Mouse (Mus musculus) erythroblast, adult 5-6 weeks (primary cell): Measurements from ENCODE around the gene Nedd9. TPM values are rescaled to one million over a fixed set of nuclear protein-coding genes. Genes with fewer than 3 reads are reported as not detected.

Experiments used
- ATAC-seq: replicated peaks from 2 replicates; pipeline ENCODE4 v1.8.0; 2016; ENCODE audit warnings: moderate number of reproducible peaks, mild to moderate bottlenecking, moderate TSS enrichment, inconsistent platforms; ENCODE audit not compliant: poor library complexity, low FRiP score, severe bottlenecking
- total RNA-seq, 2 experiments: library from RNA; stranded (forward) in 1 of 2; stranded (reverse) in 1 of 2; fragments of 150-400 nt in 1 of 2; fragments of 200-764, 138-1000 nt in 1 of 2; gene quantifications; 2 replicates each; pipeline versions ENCODE4 v1.2.3 to v1.2.4; 2015 to 2017; ENCODE audit warnings: low replicate concordance in 2 of 2

Gene Nedd9
- total RNA-seq, 2 experiments from 2014 or later, result 13.1 to 14.4 TPM

DNA sequence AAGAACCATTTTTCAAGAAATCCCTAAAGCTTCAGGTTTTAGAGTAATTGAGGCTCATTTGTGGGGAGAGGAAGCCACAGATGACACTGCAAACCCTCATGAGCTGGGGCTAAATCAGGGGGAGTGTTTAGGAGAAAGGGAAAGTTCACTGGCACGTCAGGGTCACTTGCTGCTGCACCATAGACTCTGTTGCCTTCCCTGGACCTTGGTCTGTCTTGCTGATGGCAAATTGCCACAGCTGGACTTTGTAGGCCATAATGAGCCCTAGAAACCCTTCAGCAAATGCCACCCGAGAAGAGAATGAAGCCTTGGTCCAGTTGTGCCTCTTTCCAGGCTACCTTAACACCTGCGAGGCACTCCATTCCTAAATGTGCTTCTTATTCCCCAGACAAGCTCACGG lies 66.8 kb downstream of the Nedd9 start:
- no peak for ATAC-seq

DNA sequence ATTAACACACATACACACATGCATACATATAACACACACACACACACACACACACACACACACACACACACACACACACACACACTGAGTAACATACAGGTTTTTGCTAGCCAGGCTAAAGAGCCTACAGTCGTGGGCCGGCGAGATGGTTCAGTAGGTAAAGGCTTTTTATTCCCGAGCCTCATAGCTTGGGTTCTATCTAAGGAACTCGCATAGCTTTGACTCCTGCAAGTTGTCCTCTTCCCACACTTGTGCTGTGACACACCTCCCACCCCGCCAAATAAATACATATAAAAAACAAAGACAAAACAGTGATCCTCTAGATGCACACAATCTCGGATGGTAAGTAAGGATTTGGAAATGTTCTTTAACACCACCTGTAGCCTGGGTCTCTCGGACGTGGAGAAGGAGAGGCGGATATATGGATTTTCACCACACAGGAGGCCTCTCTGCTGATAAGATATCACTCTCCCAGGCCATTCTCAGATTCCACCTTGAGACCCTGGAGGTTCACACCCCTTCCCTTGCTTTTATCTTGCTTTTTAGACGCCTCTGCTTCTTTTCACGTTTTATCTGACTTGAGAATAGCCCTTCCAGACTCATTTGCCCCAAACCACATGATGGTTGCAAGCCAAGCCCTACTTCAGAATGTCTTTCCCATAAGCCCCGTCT lies 68.8 kb downstream of the Nedd9 start:
- no peak for ATAC-seq

DNA sequence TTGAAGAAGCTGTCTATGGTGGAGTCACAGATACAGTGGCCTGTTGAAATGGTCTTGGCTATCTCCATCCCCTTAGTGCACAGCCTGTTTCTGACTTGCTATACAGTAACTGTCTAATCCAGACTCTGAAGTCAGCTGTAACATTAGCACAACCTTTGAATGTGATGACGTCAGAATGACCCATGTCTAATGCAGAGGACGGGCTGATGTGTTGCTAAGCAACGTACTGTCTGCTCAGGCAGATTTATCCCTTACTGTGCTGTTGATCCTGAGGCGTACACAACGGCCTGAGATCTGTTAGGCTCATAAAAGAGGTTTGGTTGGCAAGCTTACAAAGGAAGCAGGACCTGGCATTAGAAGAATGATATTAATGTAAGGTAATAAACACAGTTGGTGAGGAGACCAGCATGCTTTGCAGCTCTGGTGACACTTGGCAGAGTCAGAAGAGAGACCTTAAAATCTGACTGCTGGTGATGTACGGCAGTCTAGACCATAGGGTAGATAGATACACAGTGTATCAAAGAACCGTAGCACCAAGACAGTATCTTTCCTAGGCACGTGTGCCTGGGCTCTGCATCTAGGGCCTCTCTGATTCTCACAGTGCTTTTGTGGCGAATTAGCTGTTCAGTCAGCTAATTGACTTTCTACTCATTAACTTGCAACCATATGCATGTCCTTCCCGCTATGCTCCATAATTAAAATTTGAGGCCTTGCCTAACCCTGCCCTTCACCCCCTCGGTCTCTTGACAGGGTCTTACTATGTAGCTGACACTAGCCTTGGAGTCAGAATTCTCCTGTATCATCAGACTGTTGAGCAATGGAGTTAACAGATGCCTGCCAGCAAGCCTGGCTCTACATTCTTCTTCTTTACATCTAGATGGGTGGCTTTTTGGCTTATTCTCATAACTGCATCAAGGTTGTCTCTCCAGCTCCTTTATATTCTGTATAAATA lies 70.8 kb downstream of the Nedd9 start:
- no peak for ATAC-seq

DNA sequence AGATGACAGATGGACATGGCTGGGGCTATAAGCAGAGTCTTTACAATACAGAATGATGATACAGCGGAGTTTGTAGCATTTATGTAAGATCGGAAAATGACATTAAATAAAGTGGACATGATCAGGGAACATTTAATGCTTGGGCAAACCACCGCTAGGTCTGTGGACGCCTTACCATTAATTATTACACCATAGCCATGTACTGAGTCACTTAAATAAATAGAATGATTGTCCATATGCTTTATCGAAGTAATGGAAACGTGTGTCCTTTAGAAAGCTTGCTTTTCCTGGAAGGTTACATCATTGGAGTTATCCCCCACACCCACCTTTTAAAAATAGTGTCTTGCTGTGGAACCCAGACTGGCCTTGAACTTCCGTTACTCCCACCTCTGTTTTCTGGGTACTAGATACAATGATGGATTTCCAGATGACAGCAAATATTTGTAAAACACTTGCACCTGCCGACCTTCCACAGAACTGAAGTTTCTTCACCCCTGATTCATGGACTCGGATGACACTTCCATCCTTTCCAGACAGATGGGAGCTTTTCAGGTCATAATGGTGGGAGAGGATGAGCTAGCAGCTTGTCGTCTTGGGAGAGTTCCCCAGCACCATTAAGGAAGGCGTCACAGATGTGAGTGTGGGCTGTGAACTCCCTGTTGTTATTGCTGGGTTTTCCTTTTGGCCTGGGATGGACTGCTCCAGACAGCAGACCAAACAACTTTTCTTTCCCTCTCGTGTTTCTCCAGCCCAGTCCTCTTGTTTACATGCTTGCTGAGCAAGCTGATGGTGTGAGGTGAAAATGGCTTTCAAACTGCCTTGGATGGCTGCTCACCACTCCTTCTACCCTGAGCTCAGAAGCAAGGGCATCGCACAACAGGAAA lies 76.7 kb downstream of the Nedd9 start:
- no peak for ATAC-seq

DNA sequence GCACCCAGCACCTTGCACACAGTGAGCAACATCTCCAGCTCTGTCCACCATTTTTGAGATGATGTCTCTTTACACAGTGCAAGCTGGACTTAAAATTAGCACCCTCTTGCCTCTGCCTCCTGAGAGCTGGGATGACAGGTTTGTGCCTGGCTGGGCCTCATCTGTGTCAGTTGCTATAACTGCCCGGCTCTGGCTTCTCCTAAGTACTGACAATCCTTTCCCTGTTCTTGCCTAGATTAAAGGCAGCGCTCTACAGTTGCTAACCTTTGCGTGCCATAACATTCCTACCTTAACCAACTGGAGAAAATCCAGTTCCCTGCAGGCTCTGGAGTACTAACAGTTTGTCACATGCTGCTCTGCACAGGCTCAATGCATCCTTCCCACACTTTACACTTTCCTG lies 77.9 kb downstream of the Nedd9 start:
- no peak for ATAC-seq

DNA sequence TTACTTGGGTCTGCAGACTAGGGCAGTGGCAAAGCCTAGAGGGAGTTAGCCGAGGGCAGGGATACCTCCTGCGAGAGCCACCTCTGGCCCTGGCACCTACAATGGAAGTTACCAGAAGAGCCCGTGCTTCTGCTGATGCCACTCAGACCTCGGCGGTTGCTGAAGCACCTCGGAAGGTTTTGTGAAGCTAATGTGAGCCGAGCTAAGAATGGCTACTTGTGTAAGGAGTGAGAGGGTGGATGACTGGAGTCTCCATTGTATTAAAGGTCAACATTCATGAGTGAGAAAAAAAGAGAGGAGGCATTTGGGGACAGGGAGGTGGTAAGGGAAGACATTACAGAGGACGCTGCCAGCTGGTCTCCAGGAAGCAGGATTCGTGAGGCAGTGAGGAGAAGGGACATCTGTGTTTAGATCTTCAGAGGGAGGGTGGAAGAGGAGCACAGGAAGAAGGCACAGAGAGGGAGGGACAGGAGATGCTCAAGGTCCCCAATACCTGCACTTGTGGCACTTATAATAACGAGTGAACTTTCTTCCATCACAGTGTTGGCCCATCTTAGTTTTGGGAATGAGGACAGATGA lies 78.7 kb downstream of the Nedd9 start:
- ATAC-seq, result no peak

DNA sequence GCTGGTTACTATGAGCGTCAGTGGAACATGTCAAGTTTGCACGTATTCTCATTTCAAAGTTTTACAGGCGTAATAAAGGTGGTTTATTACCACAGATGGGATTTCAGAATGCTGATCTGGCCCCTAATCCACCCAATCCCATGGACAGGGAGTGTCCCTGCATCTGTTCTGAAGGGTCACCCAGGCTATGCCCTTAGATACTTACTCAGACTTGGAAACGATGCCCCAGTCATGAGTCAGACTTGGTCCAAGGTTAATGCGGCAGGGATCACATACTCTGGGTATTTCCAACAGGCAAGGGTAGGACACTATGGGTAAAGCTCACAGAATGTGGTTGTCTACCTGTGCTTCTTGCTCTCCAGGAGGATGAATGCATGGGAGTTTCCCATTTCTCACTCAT lies 82.2 kb downstream of the Nedd9 start:
- ATAC-seq, result no peak

DNA sequence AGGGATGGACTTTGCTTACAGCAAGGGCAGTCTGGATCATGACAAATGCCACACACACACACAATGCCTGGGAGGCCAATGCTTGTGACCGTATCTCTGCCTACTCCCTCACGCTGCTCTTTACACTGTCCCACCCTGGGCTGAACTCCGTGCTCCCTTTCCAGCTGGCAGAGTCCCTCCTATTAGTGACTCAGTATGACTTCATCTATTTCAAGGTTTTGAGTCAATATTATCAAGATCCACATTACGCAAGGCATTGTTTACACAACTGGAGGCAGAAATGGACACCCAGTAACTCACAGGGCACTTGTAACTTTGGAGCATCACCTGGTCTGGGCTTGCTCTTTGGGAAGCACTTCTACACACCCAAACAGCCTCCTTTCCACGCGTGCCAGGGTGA lies 83.3 kb downstream of the Nedd9 start:
- ATAC-seq, result no peak

DNA sequence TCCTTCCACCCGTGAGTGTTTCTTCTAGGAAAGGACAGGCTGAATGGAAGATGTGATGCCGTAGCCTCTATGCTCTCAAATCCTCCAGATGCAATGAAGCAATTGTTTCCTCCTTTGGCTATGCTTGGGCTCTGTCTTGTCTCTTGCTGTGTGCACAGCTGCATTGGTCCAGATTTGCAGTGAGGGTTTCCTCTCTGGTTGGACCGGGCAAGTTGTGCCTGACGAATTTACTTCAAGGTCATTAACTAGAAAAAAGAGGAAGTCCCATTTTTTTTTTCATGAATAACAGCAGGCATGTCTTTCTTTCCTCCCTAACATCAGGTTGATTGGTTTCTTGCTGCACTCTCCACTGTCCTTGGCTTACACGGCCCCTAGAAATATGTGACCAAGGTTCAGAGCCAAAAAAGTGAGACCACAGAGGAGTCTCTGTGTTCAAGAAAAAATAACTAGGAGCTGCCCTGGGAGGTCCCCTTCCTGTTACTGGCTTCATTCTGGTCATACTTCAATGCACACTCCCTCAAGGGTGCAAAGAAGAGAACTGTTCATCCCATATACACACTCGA lies 84.6 kb downstream of the Nedd9 start:
- ATAC-seq, result no peak

DNA sequence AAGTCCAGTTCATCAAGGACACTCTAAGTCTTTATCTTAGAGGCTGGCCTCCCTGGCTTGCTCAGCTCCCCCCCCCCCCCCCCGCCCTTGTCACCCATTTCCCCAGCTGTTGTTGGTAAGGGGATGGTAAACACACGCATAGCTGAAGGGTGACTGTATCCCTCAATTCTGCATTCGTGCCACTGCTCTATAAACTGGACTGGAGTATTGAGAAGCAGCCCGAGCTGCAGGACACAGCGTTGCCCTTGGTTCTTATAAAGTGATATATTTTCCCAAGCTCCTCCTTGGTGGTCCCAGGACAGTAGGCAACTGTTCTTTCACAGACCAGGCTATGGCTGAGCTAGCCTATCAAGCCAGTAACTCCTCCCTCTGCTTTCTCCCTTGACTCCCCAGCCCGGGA lies 85.4 kb downstream of the Nedd9 start:
- ATAC-seq, result no peak

DNA sequence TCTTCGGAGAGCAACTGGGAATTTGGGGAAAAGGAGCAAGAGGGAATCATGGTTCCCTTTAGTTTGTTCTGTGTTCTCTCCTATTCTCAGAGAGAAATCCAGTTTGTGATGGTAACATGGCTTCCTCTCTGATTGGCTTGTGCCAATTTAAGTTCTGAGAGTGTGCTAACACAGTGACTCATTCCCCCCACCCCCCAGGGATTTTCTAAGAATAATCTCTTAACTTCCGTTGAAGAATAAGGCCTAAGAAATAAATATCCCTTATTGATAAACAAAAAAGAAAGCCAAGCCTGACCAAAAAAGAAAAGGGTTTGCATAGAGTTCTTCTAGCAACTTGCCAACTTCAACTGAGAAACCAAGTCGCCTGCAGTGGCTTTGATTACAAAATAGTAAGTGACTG lies 86.9 kb downstream of the Nedd9 start:
- ATAC-seq, result no peak

DNA sequence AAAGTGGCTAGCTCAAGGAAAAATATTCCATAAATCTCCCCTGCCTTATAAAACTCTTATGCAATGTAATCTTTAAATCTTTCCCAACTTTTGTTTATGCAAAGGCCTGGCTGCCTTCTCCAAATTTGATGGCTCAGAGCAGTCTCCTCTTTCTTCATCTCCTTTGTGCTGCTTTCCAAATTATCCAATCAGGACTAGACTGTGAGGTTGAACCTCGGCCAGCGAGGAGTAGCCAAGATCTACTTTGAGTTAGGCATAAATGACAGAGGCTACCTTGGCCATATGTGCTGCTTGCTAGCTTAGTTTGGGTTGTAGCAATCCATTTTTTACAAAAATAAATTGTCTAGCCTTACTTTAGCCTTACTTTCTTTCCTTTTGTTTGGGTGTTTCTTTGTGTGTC lies 95.0 kb downstream of the Nedd9 start:
- ATAC-seq, result no peak

DNA sequence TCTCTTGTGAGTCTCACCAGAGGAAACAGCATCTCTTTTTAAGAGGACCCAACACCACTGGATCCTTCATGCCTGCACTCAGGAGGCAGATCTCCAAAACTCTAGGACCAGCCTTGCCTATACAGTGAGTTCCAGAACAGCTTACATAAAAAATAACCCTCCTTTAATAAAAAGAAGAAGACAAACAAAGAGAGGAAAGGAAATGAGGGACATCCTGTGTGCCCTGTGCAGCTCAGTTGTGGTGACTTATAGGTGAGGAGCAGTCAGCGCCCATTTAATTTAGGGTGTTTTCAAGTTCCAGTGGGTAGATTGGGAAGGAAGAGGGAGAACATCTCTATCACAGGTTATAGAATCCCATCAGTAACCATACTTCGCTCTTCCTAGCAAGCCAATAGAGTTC lies 96.5 kb downstream of the Nedd9 start:
- ATAC-seq, result no peak

DNA sequence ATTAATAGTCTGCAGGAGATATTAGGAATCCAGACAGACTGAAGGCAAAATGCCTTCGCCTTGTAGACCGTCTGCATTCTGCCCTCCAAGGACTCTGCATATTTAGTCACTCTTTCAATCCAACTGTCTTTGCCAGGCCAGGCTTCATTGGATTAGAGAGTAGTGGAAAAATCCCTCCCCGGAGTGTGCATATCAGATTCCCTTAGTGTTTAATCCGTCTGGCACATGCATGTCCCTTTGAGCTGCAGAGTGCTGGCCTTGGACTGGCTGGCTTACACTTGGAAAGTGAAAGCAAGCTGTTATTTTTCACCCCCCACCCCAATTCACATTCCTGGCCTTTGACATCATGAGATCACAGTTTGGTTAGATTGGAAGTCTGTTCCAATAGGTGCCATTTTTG lies 100.6 kb downstream of the Nedd9 start:
- no peak for ATAC-seq

DNA sequence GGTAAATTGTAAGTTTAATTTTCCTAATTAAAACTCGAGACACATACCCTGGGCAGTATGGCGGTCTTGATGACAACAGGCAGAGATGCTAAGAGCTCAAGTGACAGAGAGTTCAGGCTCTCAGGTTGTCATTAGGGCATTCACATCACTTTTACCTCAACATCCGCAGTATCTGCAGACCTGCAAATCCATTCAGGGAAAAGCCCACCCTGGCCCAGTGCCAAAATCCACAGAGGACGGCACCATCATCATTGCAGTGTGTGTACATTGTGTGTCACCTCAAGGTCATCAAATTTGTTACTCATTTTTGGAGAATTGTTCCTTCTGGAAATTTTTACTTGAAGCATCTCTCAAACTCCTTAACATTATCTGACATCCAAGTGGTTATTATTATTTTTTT lies 102.3 kb downstream of the Nedd9 start:
- no peak for ATAC-seq

DNA sequence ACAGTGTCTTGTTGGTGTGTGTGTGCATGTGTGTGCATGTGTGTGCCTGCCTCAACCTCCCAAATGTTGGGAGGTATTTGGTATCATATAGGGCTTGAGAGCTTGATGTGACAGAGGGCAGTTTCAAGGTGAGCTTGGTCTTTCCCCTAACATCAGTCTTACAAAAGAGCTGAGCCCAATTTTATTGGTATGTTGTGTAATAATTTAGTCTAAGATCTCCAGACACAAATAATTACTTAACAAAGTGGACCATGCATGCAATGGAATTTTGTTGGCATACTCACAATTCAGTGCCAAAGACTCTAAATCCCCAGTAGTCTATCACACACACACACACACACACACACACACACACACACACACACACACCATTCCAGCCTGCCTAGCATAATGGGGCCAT lies 104.5 kb downstream of the Nedd9 start:
- ATAC-seq, result no peak

DNA sequence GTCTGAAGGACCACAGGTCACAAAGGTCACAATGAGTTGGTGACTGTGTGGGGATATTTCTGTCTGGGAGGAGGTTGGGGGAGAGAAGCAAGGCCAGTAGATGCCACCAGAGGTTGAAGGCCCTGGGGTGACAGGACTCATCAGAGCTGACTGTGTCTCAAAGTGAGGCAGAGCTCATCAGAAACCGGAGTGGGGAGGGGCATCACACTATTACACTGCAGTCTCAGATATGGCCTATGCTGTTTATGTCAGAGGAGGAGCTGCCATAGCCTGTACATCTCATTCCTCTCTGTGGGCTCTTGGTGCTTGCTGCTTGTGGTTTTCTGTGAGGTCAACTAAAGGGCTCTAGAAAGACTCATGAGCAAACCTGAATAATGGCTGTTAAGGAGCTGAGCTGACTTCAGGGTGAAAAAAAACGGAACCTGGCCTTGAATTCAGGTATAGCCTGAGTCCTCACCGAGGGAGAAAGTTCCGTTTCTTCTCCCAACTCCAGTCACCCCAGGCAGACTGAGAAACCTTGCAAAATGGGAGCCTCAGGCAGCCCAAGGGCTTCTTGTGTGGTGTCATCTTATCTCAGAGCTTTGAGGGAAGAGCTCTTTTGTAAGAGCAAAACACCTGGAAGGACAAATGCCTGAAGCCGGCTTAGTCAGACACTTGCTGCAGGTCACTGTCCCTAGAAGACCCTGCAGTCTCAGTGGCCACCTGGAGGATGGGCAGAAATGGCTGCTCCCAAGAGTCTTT lies 105.2 kb downstream of the Nedd9 start:
- ATAC-seq, result no peak

DNA sequence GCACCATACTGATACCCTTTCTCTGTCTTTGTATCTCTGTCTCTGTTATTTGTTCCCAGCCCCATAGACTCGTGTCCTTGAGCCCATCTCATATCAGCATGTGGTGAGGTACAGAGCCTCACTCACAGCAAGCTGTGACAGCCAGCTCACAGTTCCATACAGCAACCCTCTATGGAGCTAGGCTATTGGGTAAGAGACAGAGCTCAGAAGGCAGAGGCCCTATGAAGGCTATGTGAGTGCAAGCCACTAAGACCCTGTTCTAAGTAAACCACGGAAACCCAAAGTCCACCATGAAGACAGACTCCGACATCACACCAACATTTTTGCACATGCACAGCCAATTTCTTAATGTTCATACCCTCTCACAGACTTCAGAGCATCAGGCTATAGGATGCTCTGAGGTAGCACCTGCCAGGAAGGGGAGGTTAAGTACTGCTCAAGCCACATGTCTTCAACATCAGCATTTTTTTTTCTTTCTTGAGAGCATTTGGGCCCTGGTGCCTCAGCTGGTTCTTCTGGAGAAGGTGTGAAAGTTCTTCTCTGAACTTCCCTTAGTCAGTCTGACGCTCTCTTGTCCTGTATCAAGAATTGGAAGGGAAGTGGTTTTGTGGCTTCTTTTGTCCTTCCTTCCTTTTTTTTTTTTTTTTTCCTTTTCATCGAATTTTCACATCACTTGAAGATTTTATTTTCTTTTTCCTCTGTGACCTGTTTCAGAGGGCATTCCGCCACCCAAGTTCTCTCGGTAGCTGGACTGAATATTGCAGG lies 105.9 kb downstream of the Nedd9 start:
- no peak for ATAC-seq
